Mouse (Mus musculus): Measurements from ENCODE around the gene Prr22.

DNA sequence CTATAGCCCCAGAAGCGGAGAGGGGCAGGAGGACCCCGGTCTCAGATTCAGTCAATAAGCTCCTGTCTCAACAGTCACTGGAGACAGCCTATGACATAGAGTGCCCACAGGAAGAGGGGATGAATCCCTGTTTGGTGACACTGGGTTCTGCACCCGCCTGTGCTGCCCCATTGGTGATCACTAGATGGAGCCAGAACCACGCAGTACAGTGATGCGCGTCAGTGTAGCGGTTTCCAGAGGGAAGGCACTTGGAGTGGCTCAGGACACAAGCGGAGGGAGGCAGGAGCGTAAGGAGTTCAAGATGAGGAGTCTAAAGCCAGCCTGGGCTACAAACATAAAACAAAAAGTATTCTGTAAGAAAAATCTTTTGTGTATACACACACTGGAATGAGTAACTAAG, 38.5 kb downstream of the Prr22 start:
- TF ChIP-seq POLR2A (IDR thresholded peaks at IDR 0.05; ENCODE audit: control insufficient read depth, extremely low read depth, insufficient read depth, low read length, poor library complexity): no peak
- TF ChIP-seq CTCF (IDR thresholded peaks at IDR 0.05; ENCODE audit: borderline replicate concordance, control insufficient read depth, extremely low read depth, insufficient read depth, low read length, poor library complexity): peak; percentile 90
